Mouse (Mus musculus) liver, adult 2 months (tissue): ENCODE data around the gene Ins2. TPM values are rescaled to one million over a fixed set of nuclear protein-coding genes. Genes with fewer than 3 reads are reported as not detected.

Experiments
- DNase-seq: peaks from one replicate; pipeline ENCODE4 v3.0.0-alpha.2; 2011; ENCODE audit warnings: low read depth, low spot score; ENCODE audit errors: extremely low read depth
- H3K27ac ChIP-seq: fragments of 200-500 bp; replicated peaks from 2 replicates; pipeline ENCODE4 v1.5.1; 2012; ENCODE audit warnings: low read depth, mild to moderate bottlenecking, control low read depth, inconsistent platforms, low read length; ENCODE audit not compliant: insufficient read depth
- H3K27me3 ChIP-seq: fragments of 200-500 bp; 2 replicates; pipeline ENCODE4 v1.6.1; 2012; ENCODE audit warnings: mild to moderate bottlenecking, moderate library complexity, low read length, inconsistent platforms; ENCODE audit not compliant: control insufficient read depth, insufficient read depth
- H3K36me3 ChIP-seq: fragments of 200-500 bp; 2 replicates; pipeline ENCODE4 v1.6.1; 2012; ENCODE audit warnings: low read length, inconsistent platforms; ENCODE audit not compliant: control insufficient read depth, insufficient read depth
- H3K4me1 ChIP-seq: fragments of 200-500 bp; 2 replicates; pipeline ENCODE4 v1.6.1; 2011; ENCODE audit warnings: low read length; ENCODE audit not compliant: control insufficient read depth, insufficient read depth
- H3K4me3 ChIP-seq: fragments of 200-500 bp; 2 replicates; pipeline ENCODE4 v1.5.1; 2011; ENCODE audit warnings: low read depth, mild to moderate bottlenecking, control low read depth, low read length, moderate library complexity; ENCODE audit not compliant: insufficient read depth
- H3K79me2 ChIP-seq: fragments of 200-500 bp; 2 replicates; pipeline ENCODE4 v1.6.1; 2012; ENCODE audit warnings: inconsistent platforms, mild to moderate bottlenecking, low read length, moderate library complexity; ENCODE audit not compliant: control insufficient read depth, insufficient read depth
- H3K9ac ChIP-seq: fragments of 200-500 bp; 2 replicates; pipeline ENCODE4 v1.6.1; 2012; ENCODE audit warnings: low read depth, mild to moderate bottlenecking, control low read depth, inconsistent platforms, low read length
- CTCF ChIP-seq: fragments of 200-500 bp; IDR thresholded peaks from 2 replicates; pipeline ENCODE4 v1.5.1; 2011; ENCODE audit warnings: low read depth, low read length, control low read depth
- POLR2A ChIP-seq: fragments of 200-500 bp; IDR thresholded peaks from 2 replicates; pipeline ENCODE4 v1.6.1; 2011; ENCODE audit warnings: low read length, control low read depth; ENCODE audit not compliant: insufficient read depth; ENCODE audit errors: extremely low read depth
- WGBS: fragments of 180-500 bp; shearing (Covaris S2); methylation state at CpG from one replicate; pipeline ENCODE4 v1.1.7; 2018; 5-methylcytosine and 5-hydroxymethylcytosine counted together
- polyA plus RNA-seq: library from polyadenylated mRNA; depleted of rRNA; stranded (reverse); fragments of >200 nt; gene quantifications from 2 replicates; pipeline ENCODE4 v1.2.3, GENCODE M21; 2012; rRNA removed
- total RNA-seq: library from RNA; depleted of rRNA; stranded (reverse); fragments of >200 nt; gene quantifications from 2 replicates; pipeline ENCODE4 v1.2.3, GENCODE M21; 2014; rRNA removed

Ins2 gene
- total and polyA plus RNA-seq, 2 experiments: not detected

DNA sequence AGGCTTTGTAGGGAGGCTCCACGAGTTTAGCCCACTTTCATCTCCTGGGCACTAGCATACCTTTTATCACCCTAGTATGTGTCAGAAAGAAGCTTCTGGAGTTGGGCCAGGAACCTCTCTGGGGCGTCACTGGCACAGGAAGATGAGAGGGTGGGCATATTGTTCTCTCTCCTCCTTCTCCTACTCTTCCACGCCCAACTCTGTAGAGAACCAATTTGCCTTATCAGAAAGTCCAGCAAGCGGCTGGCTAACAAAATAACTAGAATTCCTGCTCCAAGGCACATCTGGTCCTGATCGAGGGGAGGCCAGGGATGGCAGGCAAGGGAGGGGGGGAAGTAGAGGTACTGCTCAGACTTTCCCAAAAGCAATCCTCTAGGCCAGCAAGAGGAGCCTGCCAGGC is 98.1 kb downstream of the Ins2 start:
- TF ChIP-seq CTCF (no peak), POLR2A (no peak)
- H3K36me3 ChIP-seq: no peaks in the 10 kb centered on the region
- DNase-seq: no peak
- H3K4me1 ChIP-seq: no peaks in the 10 kb centered on the region
- no peaks in the 10 kb centered on the region for H3K79me2 ChIP-seq
- H3K27ac ChIP-seq: no peak overlapping the region
- WGBS: 60% methylated on average over 5 of the region's 5 CpGs
- H3K27me3 ChIP-seq: peaks cover 20% of the 10 kb centered on the region; the same call in 1 of the 2 replicates
- no peak overlapping the region for H3K9ac ChIP-seq
- no peak overlapping the region for H3K4me3 ChIP-seq

DNA sequence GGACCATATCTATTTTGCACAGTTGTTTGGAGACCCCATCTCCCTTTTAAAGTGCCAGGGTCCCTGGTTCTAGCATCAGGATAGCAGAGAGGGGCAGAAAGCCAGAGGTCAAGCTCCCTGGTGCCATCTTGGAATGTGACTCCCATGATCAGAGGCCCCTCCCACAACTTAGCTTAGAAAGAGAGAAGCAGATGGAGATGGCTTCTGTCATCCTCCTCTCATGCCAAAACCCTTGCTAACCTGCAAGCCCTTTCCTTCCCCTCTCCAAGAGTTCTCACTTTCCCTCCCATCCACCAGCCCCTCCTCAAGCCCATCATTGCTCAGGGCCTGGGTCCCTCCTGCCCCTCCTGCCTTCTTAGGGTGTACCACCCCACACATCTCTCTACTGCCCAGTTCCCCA is 107.0 kb downstream of the Ins2 start:
- DNase-seq: no peak
- Histone ChIP-seq H3K4me3 (no peak overlapping the region), H3K27ac (no peak overlapping the region), H3K27me3 (peaks cover 31% of the 10 kb centered on the region; the same call in 1 of the 2 replicates), H3K4me1 (no peaks in the 10 kb centered on the region), H3K79me2 (no peaks in the 10 kb centered on the region), H3K36me3 (no peaks in the 10 kb centered on the region), H3K9ac (no peak overlapping the region)
- TF ChIP-seq CTCF: no peak
- TF ChIP-seq POLR2A: no peak

DNA sequence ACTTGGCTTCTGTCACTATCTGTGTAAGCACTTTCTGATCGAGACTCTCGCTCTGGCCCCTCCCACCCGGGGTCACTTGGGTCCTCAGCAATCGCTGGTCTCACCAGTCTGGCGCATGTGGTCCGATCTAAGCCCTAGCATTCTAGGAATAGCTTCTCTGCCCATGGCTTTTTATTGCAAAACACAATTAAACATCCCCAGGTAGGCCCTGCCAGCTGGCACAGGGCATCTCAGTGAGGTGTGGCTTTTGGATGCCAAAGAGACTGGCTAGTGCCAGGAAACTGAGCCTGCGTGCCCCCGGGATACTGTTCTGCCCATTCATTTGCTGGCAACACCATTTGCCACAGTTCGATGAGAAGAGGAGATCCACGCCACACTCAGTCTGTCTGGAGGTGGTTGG is 112.5 kb downstream of the Ins2 start:
- H3K36me3 ChIP-seq: no peaks in the 10 kb centered on the region
- 22% methylated on average over 10 of the region's 10 CpGs for WGBS
- no peak overlapping the region for H3K4me3 ChIP-seq
- H3K4me1 ChIP-seq: no peaks in the 10 kb centered on the region
- H3K27me3 ChIP-seq: peaks cover 20% of the 10 kb centered on the region; the same call in 1 of the 2 replicates
- peak; percentile 92 for DNase-seq
- TF ChIP-seq CTCF: no peak
- no peak for TF ChIP-seq POLR2A
- H3K27ac ChIP-seq: no peak overlapping the region
- no peak overlapping the region for H3K9ac ChIP-seq
- no peaks in the 10 kb centered on the region for H3K79me2 ChIP-seq

DNA sequence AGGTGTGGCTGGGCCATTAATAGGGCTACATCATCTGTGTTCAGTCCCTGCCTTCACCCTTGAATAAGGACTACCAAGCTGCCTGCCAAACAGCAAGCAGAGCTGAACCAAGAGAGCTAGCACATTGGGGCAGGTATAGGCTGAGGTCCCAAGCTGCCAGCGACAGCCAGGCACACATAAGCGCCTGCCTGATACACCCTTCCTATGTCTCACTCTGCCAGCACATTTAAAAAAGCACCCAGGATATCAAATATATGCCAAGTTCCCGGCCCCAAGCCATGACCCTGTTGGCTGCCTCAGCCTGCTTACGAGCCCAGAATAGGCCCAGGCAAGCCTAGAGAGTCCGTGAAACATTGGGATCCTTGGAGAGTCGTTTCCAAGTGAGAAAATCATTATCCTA is 113.4 kb downstream of the Ins2 start:
- peaks cover 20% of the 10 kb centered on the region; the same call in 1 of the 2 replicates for H3K27me3 ChIP-seq
- no peaks in the 10 kb centered on the region for H3K36me3 ChIP-seq
- peak; percentile 15 for DNase-seq
- H3K27ac ChIP-seq: no peak overlapping the region
- 18% methylated on average over 6 of the region's 6 CpGs for WGBS
- H3K4me3 ChIP-seq: no peak overlapping the region
- no peaks in the 10 kb centered on the region for H3K79me2 ChIP-seq
- no peak overlapping the region for H3K9ac ChIP-seq
- TF ChIP-seq POLR2A (no peak), CTCF (no peak)
- H3K4me1 ChIP-seq: no peaks in the 10 kb centered on the region

Other genes starting within 250 kb of the Ins2 start
- 6.4 TPM in 1 of 2 replicates, not detected in the other for gene Tnnt3, start 244.5 kb downstream of the Ins2 start, total RNA-seq
- not detected in 2 replicates for gene Tnnt3, start 244.5 kb downstream of the Ins2 start, polyA plus RNA-seq
- gene Mrpl23, start 210.7 kb downstream of the Ins2 start, total RNA-seq: 45.0 and 54.8 TPM in 2 replicates
- 7.6 and 9.0 TPM in 2 replicates for gene Mrpl23, start 210.7 kb downstream of the Ins2 start, polyA plus RNA-seq
- 0.20 and 0.37 TPM in 2 replicates for gene Igf2, start 76.6 kb downstream of the Ins2 start, total RNA-seq
- gene Igf2, start 76.6 kb downstream of the Ins2 start, polyA plus RNA-seq: 1.2 and 1.3 TPM in 2 replicates
- not detected in 2 replicates for gene Gm49394, start 73.4 kb downstream of the Ins2 start, total RNA-seq
- gene Gm49394, start 73.4 kb downstream of the Ins2 start, polyA plus RNA-seq: not detected in 2 replicates
- gene Th, start 187.7 kb upstream of the Ins2 start, total RNA-seq: 0.60 TPM in 1 of 2 replicates, not detected in the other
- gene Th, start 187.7 kb upstream of the Ins2 start, polyA plus RNA-seq: not detected in 2 replicates
- gene Ascl2, start 225.9 kb upstream of the Ins2 start, total RNA-seq: not detected in 2 replicates
- gene Ascl2, start 225.9 kb upstream of the Ins2 start, polyA plus RNA-seq: 0.11 TPM in 1 of 2 replicates, not detected in the other